Mouse (Mus musculus) CH12.LX (cell line): ENCODE results near the gene Max. TPM values are rescaled to one million over a fixed set of nuclear protein-coding genes. Genes with fewer than 3 reads are reported as not detected.

Experiments used
- DNase-seq: peaks from one replicate; pipeline ENCODE4 v3.0.0-alpha.2; 2013; ENCODE audit errors: extremely low read depth
- H3K27ac ChIP-seq: 2 replicates; pipeline ENCODE4 v1.5.1; 2012; ENCODE audit warnings: low read depth, mild to moderate bottlenecking, control low read depth, moderate library complexity; ENCODE audit not compliant: insufficient read depth
- H3K27me3 ChIP-seq: replicated peaks from 2 replicates; pipeline ENCODE3; 2012; ENCODE audit warnings: inconsistent platforms
- H3K36me3 ChIP-seq, 2 experiments: replicated peaks in 1 of 2; 2 replicates each; pipeline versions ENCODE3 to v1.6.1; 2012; ENCODE audit warnings: inconsistent platforms in 1 of 2, low read length in 1 of 2, mild to moderate bottlenecking in 1 of 2, mixed read lengths in 1 of 2, moderate library complexity in 1 of 2; ENCODE audit not compliant: control insufficient read depth in 1 of 2, insufficient read depth in 1 of 2
- H3K4me1 ChIP-seq, 2 experiments: 2 replicates each; pipeline ENCODE4 v1.6.1; 2012; ENCODE audit warnings: inconsistent platforms in 1 of 2, moderate library complexity in 1 of 2; ENCODE audit not compliant: insufficient read depth in 2 of 2, control insufficient read depth in 1 of 2
- H3K4me2 ChIP-seq: 2 replicates; pipeline ENCODE4 v1.6.1; 2012; ENCODE audit warnings: low read depth, mild to moderate bottlenecking, control low read depth; ENCODE audit not compliant: poor library complexity, insufficient read depth, severe bottlenecking
- H3K4me3 ChIP-seq, 3 experiments: fragments of 150-350 bp in 1 of 3; sonication (generic) in 1 of 3; replicated peaks in 1 of 3; 2 replicates each; pipeline versions ENCODE3 to v1.5.1; 2011 to 2012; ENCODE audit warnings: low read depth in 2 of 3, low read length in 2 of 3, mild to moderate bottlenecking in 2 of 3, moderate library complexity in 2 of 3, control low read depth in 1 of 3, improper control_type of control experiment in 1 of 3, inconsistent platforms in 1 of 3, mixed read lengths in 1 of 3; ENCODE audit not compliant: poor library complexity in 1 of 3
- H3K79me2 ChIP-seq: replicated peaks from 2 replicates; pipeline ENCODE4 v1.6.1; 2012; ENCODE audit warnings: mild to moderate bottlenecking, moderate library complexity; ENCODE audit not compliant: control insufficient read depth, poor library complexity, insufficient read depth, severe bottlenecking; ENCODE audit errors: extremely low read depth
- H3K9ac ChIP-seq: 2 replicates; pipeline ENCODE4 v1.6.1; 2012; ENCODE audit warnings: low read depth, mild to moderate bottlenecking, control low read depth, moderate library complexity; ENCODE audit not compliant: insufficient read depth
- H3K9me3 ChIP-seq: replicated peaks from 2 replicates; pipeline ENCODE3; 2012; ENCODE audit warnings: low read length, inconsistent platforms, mixed read lengths
- BHLHE40 ChIP-seq: IDR thresholded peaks from 2 replicates; pipeline ENCODE4 v1.6.1; 2011; ENCODE audit warnings: mild to moderate bottlenecking, low read depth, low read length, improper control_type of control experiment
- CHD1 ChIP-seq: IDR thresholded peaks from 2 replicates; pipeline ENCODE4 v1.6.1; 2012; ENCODE audit warnings: low read depth, low read length, improper control_type of control experiment, inconsistent platforms
- CHD2 ChIP-seq: IDR thresholded peaks from 2 replicates; pipeline ENCODE4 v1.6.1; 2011; ENCODE audit warnings: low read length, improper control_type of control experiment
- E2F4 ChIP-seq: IDR thresholded peaks from 2 replicates; pipeline ENCODE4 v1.6.1; 2011; ENCODE audit warnings: low read depth, low read length, improper control_type of control experiment; ENCODE audit not compliant: insufficient replicate concordance
- ELF1 ChIP-seq: IDR thresholded peaks from 2 replicates; pipeline ENCODE4 v1.6.1; 2014; ENCODE audit warnings: low read depth, mild to moderate bottlenecking, inconsistent platforms, low read length, improper control_type of control experiment
- HCFC1 ChIP-seq: IDR thresholded peaks from 2 replicates; pipeline ENCODE4 v1.6.1; 2012; ENCODE audit warnings: low read depth, mild to moderate bottlenecking, inconsistent platforms, low read length, improper control_type of control experiment
- JUN ChIP-seq: IDR thresholded peaks from 2 replicates; pipeline ENCODE4 v1.6.1; 2011; ENCODE audit warnings: low read depth, mild to moderate bottlenecking, low read length, improper control_type of control experiment, moderate library complexity; ENCODE audit not compliant: insufficient read depth
- MAX ChIP-seq: IDR thresholded peaks from 2 replicates; pipeline ENCODE4 v1.6.1; 2011; ENCODE audit warnings: low read length, improper control_type of control experiment
- NELFE ChIP-seq: IDR thresholded peaks from 2 replicates; pipeline ENCODE4 v1.6.1; 2011; ENCODE audit warnings: low read depth, low read length, improper control_type of control experiment
- PAX5 ChIP-seq: IDR thresholded peaks from 2 replicates; pipeline ENCODE4 v1.6.1; 2012; ENCODE audit warnings: low read length, inconsistent platforms, mixed read lengths
- RCOR1 ChIP-seq: conservative IDR thresholded peaks from 2 replicates; pipeline ENCODE4 v1.6.1; 2012; ENCODE audit warnings: low read depth, mild to moderate bottlenecking, inconsistent platforms, low read length, improper control_type of control experiment
- TBP ChIP-seq: conservative IDR thresholded peaks from 2 replicates; pipeline ENCODE4 v1.6.1; 2011; ENCODE audit warnings: low read depth, low read length, improper control_type of control experiment
- TCF12 ChIP-seq: IDR thresholded peaks from 2 replicates; pipeline ENCODE4 v1.6.1; 2014; ENCODE audit warnings: low read depth, mild to moderate bottlenecking, inconsistent platforms, low read length, improper control_type of control experiment
- UBTF ChIP-seq: IDR thresholded peaks from 2 replicates; pipeline ENCODE4 v1.6.1; 2012; ENCODE audit warnings: low read depth, mild to moderate bottlenecking, inconsistent platforms, low read length, improper control_type of control experiment, moderate library complexity
- ZMIZ1 ChIP-seq: IDR thresholded peaks from 2 replicates; pipeline ENCODE4 v1.6.1; 2012; ENCODE audit warnings: low read depth, mild to moderate bottlenecking, inconsistent platforms, low read length, improper control_type of control experiment
- ZNF384 ChIP-seq: IDR thresholded peaks from 2 replicates; pipeline ENCODE4 v1.6.1; 2012; ENCODE audit warnings: low read depth, low read length, improper control_type of control experiment, inconsistent platforms
- dilution Hi-C: fragments of 300-500 bp; cut with MboI; formaldehyde crosslinking; loops from 2 replicates; pipeline ENCODE4 v1.14.3; 2020; ENCODE audit warnings: low sequenced_read_pairs; ENCODE audit not compliant: extremely low pct_unique_long_range_greater_than_20kb, extremely low pct_ligation_motif_present
- in situ Hi-C: fragments of 300-500 bp; cut with MboI; formaldehyde crosslinking; loops from 3 replicates; pipeline ENCODE4 v1.14.3; 2019; ENCODE audit warnings: low sequenced_read_pairs, low pct_ligation_motif_present, low pct_unique_long_range_greater_than_20kb, mixed read lengths
- polyA plus RNA-seq: library from polyadenylated mRNA; unstranded; fragments of >175 nt; gene quantifications from 2 replicates; pipeline ENCODE4 v1.2.1, GENCODE M21; 2012; ENCODE audit warnings: low read depth; ENCODE audit not compliant: insufficient read length
- total RNA-seq, 2 experiments: library from RNA; depleted of rRNA; stranded (reverse); fragments of 300-350 nt in 1 of 2; fragments of >200 nt in 1 of 2; gene quantifications; 2 replicates each; pipeline ENCODE4 v1.2.3; 2012 to 2014

Max gene
- total and polyA plus RNA-seq, 3 experiments, result 23.9 to 128 (median 69.6) TPM

GRCm38 (mm10) chr12:76927539-76927938 lies 34.5 kb downstream of the Max start:
- no peaks in the 10 kb centered on the region for H3K9me3 ChIP-seq
- peaks cover 0 to 8% of the 10 kb centered on the region in 2 experiments; a peak in 1 of 4 replicates for H3K4me1 ChIP-seq
- dilution Hi-C loops, result no loop called here
- in situ Hi-C loops, result no loop called here
- no peaks in the 10 kb centered on the region for H3K79me2 ChIP-seq
- H3K27me3 ChIP-seq, result no peaks in the 10 kb centered on the region
- H3K4me3 ChIP-seq, result no peak overlapping the region
- no peak overlapping the region for H3K4me2 ChIP-seq
- TF ChIP-seq ZMIZ1 (no peak), TBP (no peak), TCF12 (no peak), UBTF (no peak), PAX5 (no peak), RCOR1 (no peak), HCFC1 (no peak), JUN (no peak), ELF1 (no peak), E2F4 (no peak), CHD1 (no peak)
- TF ChIP-seq, all 38 proteins: peak for 0
- DNase-seq, result no peak
- no peak overlapping the region for H3K9ac ChIP-seq
- peaks cover 6 to 65% of the 10 kb centered on the region in 2 experiments for H3K36me3 ChIP-seq
- no peak overlapping the region for H3K27ac ChIP-seq

- Histone ChIP-seq H3K9ac (no peak overlapping the region), H3K27me3 (no peaks in the 10 kb centered on the region), H3K4me1 (peaks cover 0 to 3% of the 10 kb centered on the region in 2 experiments; a peak in 1 of 4 replicates), H3K9me3 (no peaks in the 10 kb centered on the region), H3K27ac (no peak overlapping the region), H3K36me3 (peaks cover 3 to 61% of the 10 kb centered on the region in 2 experiments), H3K4me2 (no peak overlapping the region), H3K79me2 (no peaks in the 10 kb centered on the region), H3K4me3 (no peak overlapping the region)
- dilution Hi-C loops, result no loop called here
- in situ Hi-C loops, result no loop called here
- no peak for TF ChIP-seq BHLHE40
- no peak for DNase-seq
Measured at GRCm38 (mm10) chr12:76927012-76927411, 35.0 kb downstream of the Max start.

GRCm38 (mm10) chr12:76926338-76926945 lies 35.6 kb downstream of the Max start:
- no peak overlapping the region for H3K27ac ChIP-seq

More at GRCm38 (mm10) chr12:76926338-76926945, 35.6 kb downstream of the Max start:
- DNase-seq, result no peak
- no peaks in the 10 kb centered on the region for H3K79me2 ChIP-seq
- H3K4me1 ChIP-seq, result no peaks in the 10 kb centered on the region
- H3K4me2 ChIP-seq, result no peak overlapping the region
- H3K36me3 ChIP-seq, result peaks cover 0 to 61% of the 10 kb centered on the region in 2 experiments
- dilution Hi-C loops (no loop called here), in situ Hi-C loops (no loop called here)
- no peaks in the 10 kb centered on the region for H3K27me3 ChIP-seq
- no peak overlapping the region for H3K9ac ChIP-seq
- no peak for TF ChIP-seq MAX
- TF ChIP-seq NELFE, result no peak
- no peak for TF ChIP-seq TCF12
- no peak for TF ChIP-seq CHD2
- no peak for TF ChIP-seq ZNF384
- no peak overlapping the region for H3K4me3 ChIP-seq
- no peaks in the 10 kb centered on the region for H3K9me3 ChIP-seq
